Mouse (Mus musculus): ENCODE data around the gene Nutm2. TPM values are rescaled to one million over a fixed set of nuclear protein-coding genes. Genes with fewer than 3 reads are reported as not detected.
A peak's percentile ranks its signal among the peaks of the same experiment; 100 is the strongest.
"Not testable (repeated sequence)": the region's sequence is repeated elsewhere in the genome, so short reads cannot be mapped to it uniquely, and the experiment has no call there.

Gene Nutm2
- not detected in 2 replicates for polyA plus RNA-seq (2015; fragmentation: Nextera tagmentation; extraction: Ambion mirVana)

DNA sequence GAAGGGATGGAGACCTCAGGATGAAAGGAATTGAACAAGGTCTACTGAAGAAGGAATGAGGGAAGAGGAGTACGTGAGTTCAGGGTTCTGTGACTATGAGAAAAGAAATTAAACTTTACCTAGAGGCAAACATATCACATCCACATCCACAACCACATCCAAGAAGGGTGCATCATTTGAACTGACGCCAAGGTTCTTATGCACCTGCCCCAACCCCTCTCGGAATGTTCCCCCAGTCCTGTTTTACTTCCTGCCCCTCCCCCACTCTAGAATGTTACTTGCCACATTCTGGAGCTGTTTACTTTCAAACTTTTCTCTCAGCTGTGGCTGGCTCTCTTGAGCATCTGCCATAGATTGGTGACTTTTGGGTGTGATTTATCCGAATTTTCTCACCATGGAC lies at the start of gene Nutm2:
TSS of gene Nutm2 (plus strand) at position 301 of the 400 bp plus-strand sequence.
- ATAC-seq (ENCODE audit: insufficient read depth, low FRiP score, low read depth) = no peak
- Histone ChIP-seq H3K36me3 (no peaks in the 10 kb centered on the region), H3K9me3 (no peaks in the 10 kb centered on the region), H3K4me1 (no peaks in the 10 kb centered on the region), H3K27ac (no peak within 1 kb of the TSS), H3K27me3 (replicated peaks) (no peaks in the 10 kb centered on the region), H3K9ac (no peak within 1 kb of the TSS), H3K4me3 (replicated peaks) (no peak within 1 kb of the TSS), H3K4me2 (no peak within 1 kb of the TSS)
- 71% methylated on average over 4 of the region's 4 CpGs for WGBS

DNA sequence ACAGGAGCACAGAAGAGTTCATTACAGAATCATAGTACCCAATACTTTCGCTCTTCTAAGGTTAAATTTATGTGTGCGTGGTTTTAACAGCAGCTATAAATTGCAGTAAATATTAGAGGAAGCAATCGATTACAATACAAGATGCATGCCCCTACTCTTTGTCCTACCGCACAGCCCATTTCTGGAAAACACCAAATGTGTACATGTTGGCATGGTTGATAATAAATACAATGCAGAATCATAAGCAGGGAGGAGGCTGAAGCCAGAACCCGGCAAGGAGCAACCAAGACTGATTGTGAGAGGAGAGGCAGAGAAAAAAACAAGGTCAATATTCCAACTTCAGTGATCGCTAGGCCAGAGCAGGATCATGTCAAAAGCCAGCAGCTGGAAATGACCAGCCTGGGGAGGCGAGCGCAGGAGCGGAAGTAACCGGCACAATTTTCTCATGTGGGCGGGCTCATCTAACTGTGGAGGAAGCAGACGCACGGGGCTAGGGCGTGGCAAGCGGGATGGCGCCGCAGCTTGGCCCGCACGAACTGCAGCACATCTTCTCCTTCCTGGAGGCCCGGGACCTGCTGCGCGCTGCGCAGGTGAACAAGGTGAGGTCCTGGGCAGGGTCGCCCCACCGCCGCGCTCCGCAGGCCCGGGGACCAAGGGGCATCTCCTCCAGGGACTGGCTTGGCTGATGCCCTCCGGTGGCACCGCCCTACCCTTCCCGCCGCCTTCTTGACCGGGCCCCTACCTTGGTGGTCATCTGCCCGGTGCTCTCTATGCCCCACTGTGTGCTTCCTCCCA lies 49.5 kb upstream of the Nutm2 start, which contains the start of gene Fbxw17:
TSS of gene Fbxw17 (plus strand) at position 476 of the 795 bp plus-strand sequence.
- 10% methylated on average over 35 of the region's 35 CpGs for WGBS
- H3K4me3 ChIP-seq (replicated peaks) = peak within 1 kb of the TSS; percentile 61
- H3K27ac ChIP-seq = no peak within 1 kb of the TSS
- no peaks in the 10 kb centered on the region for H3K9me3 ChIP-seq
- 0 out of 2 replicates have a peak, but pooled peaks cover 6% of the 10 kb centered on the region for H3K4me1 ChIP-seq
- no peaks in the 10 kb centered on the region for H3K36me3 ChIP-seq
- peak within 1 kb of the TSS; percentile 55 for H3K9ac ChIP-seq
- ATAC-seq (ENCODE audit: insufficient read depth, low FRiP score, low read depth) = peak; percentile 91
- peak within 1 kb of the TSS; percentile 57 for H3K4me2 ChIP-seq
- no peaks in the 10 kb centered on the region for H3K27me3 ChIP-seq (replicated peaks)

DNA sequence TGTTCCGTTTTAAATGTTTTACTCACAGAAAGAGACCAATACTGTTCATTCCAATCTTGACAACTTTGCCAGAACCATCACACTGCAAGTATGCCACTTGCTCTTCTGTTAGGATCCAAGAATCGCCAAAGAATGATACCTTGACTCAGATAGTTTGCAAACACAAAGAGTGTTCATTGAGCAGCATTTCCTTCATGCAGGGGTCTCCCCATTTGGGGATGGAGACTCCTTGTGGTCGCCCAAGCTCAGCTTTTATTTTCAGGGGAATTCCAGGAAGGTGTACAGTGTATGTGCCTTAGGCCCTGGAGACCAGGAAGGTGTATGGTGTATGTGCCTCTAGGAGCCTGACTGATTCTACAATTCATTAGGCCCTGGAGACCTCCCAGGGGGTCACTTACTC lies 48.7 kb upstream of the Nutm2 start:
- 0 out of 2 replicates have a peak, but pooled peaks cover 6% of the 10 kb centered on the region for H3K4me1 ChIP-seq
- no peak overlapping the region for H3K27ac ChIP-seq
- peaks cover 4% of the 10 kb centered on the region; the same call in 1 of the 2 replicates for H3K36me3 ChIP-seq
- 42% methylated on average over 3 of the region's 3 CpGs for WGBS
- peak overlapping the region; percentile 55; the same call in 1 of the 2 replicates for H3K9ac ChIP-seq
- no peaks in the 10 kb centered on the region for H3K9me3 ChIP-seq
- H3K4me2 ChIP-seq = peak overlapping the region; percentile 57
- no peak for ATAC-seq (ENCODE audit: insufficient read depth, low FRiP score, low read depth)
- H3K4me3 ChIP-seq (replicated peaks) = peak overlapping the region; percentile 61
- no peaks in the 10 kb centered on the region for H3K27me3 ChIP-seq (replicated peaks)

DNA sequence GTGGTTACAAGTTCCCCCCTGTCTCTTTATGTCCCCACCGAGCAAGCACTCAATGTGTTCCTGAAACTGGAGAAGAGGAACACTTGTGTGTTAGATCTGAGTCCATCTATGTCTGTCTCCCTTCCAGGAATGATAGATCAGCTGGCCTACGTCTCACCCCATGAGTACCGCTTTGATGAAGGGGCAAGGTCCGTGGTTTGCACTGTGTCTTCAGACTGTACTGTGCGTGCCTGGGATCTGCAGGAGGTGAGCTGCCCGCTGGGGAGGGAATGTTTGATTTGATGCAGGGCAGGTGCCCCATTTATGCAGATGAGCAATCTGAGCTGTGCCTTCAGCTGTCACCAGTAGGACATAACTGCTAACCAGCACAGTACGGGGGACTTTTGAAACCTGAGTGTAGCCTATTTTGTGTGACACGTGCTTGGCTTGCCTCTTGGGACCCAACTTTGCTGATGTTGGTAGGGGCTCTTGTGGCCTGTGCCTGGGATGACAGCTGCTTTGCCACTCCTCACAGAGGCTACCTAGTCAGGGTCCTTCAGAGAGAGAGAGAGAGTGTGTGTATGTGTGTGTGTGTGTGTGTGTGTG lies 43.4 kb upstream of the Nutm2 start:
- no peaks in the 10 kb centered on the region for H3K9me3 ChIP-seq
- no peak overlapping the region for H3K4me2 ChIP-seq
- no peaks in the 10 kb centered on the region for H3K27me3 ChIP-seq (replicated peaks)
- H3K36me3 ChIP-seq = peaks cover 29% of the 10 kb centered on the region
- ATAC-seq (ENCODE audit: insufficient read depth, low FRiP score, low read depth) = no peak
- H3K4me3 ChIP-seq (replicated peaks) = no peak overlapping the region
- WGBS = 90% methylated on average over 8 of the region's 8 CpGs
- H3K9ac ChIP-seq = no peak overlapping the region
- 0 out of 2 replicates have a peak, but pooled peaks cover 2% of the 10 kb centered on the region for H3K4me1 ChIP-seq
- no peak overlapping the region for H3K27ac ChIP-seq

DNA sequence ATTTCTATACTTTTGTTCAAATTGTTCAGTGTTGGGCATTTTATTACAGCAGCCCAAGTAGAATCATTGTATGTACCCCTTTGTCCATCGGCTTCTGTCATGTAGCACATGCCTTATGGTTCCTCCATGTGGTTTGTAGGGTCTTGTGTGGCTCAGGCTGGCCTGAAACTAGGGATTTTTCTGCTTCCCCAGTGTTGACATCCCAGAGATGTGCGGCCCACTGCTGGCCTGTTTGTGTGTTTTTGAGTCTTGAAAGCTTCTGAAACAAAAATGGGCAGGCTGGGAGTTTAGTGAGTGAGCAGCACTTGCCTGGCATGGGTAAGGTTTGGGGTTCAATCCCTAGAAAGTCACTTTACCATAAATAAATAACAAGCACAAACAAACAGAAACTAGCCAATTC lies 42.6 kb upstream of the Nutm2 start:
- 88% methylated on average over 2 of the region's 2 CpGs for WGBS
- no peak for ATAC-seq (ENCODE audit: insufficient read depth, low FRiP score, low read depth)
- Histone ChIP-seq H3K27me3 (replicated peaks) (no peaks in the 10 kb centered on the region), H3K9ac (no peak overlapping the region), H3K4me2 (no peak overlapping the region), H3K36me3 (peaks cover 29% of the 10 kb centered on the region), H3K4me1 (no peaks in the 10 kb centered on the region), H3K4me3 (replicated peaks) (no peak overlapping the region), H3K9me3 (no peaks in the 10 kb centered on the region), H3K27ac (no peak overlapping the region)

DNA sequence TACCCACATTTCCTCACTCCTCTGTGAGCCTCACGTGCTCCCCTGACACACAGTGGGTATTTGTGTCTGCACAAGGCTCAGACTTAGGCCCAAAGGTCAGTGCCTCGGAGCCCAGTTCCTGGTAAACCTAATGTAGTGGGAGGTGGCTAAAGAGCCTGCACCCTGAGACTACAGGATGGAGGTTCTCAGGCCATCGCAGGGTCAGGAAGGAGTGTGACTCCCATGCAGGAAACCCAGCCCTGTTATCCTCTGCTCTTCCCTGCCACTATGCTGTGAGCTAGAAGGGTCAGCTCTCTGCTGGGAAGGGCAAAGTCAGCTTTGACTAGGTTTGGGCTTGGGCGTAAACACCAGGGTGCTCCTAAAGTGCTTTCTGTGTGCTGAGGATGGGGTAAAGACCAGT lies 40.4 kb upstream of the Nutm2 start:
- no peaks in the 10 kb centered on the region for H3K27me3 ChIP-seq (replicated peaks)
- H3K4me3 ChIP-seq (replicated peaks) = no peak overlapping the region
- ATAC-seq (ENCODE audit: insufficient read depth, low FRiP score, low read depth) = no peak
- no peak overlapping the region for H3K27ac ChIP-seq
- H3K4me1 ChIP-seq = no peaks in the 10 kb centered on the region
- no peaks in the 10 kb centered on the region for H3K9me3 ChIP-seq
- peaks cover 29% of the 10 kb centered on the region for H3K36me3 ChIP-seq
- 87% methylated on average over 4 of the region's 4 CpGs for WGBS
- no peak overlapping the region for H3K4me2 ChIP-seq
- H3K9ac ChIP-seq = no peak overlapping the region

DNA sequence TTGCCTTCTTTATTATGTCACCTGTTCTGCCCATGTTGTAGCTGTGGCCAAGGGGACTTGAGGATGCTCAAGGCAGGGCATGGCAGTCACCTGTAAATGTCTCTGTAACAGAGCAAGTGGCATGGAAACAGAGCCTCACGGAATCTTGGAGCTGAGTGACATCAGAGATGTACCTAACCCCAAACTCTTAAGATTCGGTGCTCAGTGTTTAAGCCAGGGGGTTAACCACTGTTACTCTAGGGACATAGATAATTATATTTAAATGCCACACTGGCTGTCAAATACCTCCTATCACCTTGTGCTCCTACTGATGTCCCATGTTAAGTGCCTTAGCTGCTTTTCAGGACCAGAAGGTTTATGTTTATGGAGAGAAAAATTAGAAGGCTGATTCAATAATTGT lies 23.3 kb upstream of the Nutm2 start, which contains the start of gene Gm47429:
TSS of gene Gm47429 (minus strand) at position 101 of the 400 bp plus-strand sequence.
- Histone ChIP-seq H3K27me3 (replicated peaks) (no peaks in the 10 kb centered on the region), H3K4me1 (no peaks in the 10 kb centered on the region), H3K36me3 (no peaks in the 10 kb centered on the region), H3K27ac (no peak within 1 kb of the TSS), H3K9me3 (no peaks in the 10 kb centered on the region), H3K4me2 (no peak within 1 kb of the TSS), H3K9ac (no peak within 1 kb of the TSS), H3K4me3 (replicated peaks) (no peak within 1 kb of the TSS)
- 80% methylated on average over 2 of the region's 2 CpGs for WGBS
- ATAC-seq (ENCODE audit: insufficient read depth, low FRiP score, low read depth) = no peak

DNA sequence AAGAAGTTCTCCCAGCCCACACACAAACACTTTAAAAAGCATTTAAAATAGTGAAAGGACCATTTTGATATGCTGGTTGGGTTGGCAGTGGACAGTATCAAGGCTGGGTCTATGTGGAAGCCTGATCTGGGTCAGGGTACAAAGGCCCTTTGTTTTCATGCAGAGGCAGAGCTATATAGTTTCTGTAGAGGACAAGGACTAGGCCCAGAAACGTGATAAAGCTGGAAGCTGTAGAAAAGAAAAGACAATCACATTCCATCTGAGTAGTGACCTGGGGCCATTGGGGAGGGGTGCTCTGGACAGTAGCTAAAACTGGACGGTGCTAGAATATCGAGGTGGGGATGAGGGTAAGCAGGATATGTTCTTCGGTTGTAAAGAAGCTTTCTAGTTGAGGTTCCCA lies 21.8 kb upstream of the Nutm2 start:
- Histone ChIP-seq H3K4me2 (no peak overlapping the region), H3K4me1 (no peaks in the 10 kb centered on the region), H3K4me3 (replicated peaks) (no peak overlapping the region), H3K27me3 (replicated peaks) (no peaks in the 10 kb centered on the region), H3K27ac (no peak overlapping the region), H3K9me3 (no peaks in the 10 kb centered on the region), H3K9ac (no peak overlapping the region), H3K36me3 (no peaks in the 10 kb centered on the region)
- WGBS = 68% methylated on average over 4 of the region's 4 CpGs
- no peak for ATAC-seq (ENCODE audit: insufficient read depth, low FRiP score, low read depth)

DNA sequence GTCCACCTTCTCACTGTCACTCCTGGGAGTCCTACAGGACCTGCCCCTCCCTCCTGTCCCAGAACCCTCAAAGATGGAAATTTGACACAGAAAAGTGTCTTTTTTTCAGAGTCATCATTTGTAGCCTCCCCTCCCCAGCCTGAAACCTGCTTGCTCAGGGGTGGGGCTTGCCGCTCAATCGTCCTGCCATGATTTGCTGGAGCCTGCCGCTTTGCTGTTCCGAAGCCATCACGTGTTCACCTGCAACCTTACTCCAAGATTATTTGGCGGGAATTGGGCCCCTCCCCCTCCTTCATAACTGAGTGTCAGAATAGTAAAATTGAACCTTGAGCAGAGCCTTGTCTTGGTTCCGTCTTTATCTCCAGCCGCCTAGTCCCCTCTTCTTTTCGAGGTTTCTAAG lies 14.8 kb upstream of the Nutm2 start:
- not testable (repeated sequence) for H3K9ac ChIP-seq; H3K9me3 ChIP-seq; H3K4me1 ChIP-seq; H3K4me2 ChIP-seq; H3K36me3 ChIP-seq; H3K27ac ChIP-seq; ATAC-seq (ENCODE audit: insufficient read depth, low FRiP score, low read depth); H3K4me3 ChIP-seq (replicated peaks); H3K27me3 ChIP-seq (replicated peaks)
- WGBS = 64% methylated on average over 9 of the region's 9 CpGs

DNA sequence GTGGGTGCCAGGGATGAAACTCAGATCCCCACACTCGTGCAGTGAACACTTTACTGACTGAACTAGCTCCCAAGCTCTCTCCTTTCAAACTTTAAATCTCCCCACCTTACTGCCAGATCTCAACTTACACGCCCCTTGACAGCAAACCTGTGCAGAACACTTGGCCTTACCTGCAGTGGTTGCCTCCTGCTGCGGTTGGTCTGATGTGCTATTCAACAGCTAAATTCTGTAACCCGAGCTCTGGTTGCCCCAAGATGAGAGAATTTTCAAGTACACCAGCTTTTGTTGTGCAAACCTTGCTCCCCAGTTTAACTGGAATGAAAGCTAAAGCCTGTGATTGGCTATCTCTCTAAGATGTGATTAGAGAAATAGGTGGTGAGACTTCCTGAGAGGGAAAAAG lies 13.7 kb upstream of the Nutm2 start:
- Histone ChIP-seq H3K36me3 (no peaks in the 10 kb centered on the region), H3K4me2 (no peak overlapping the region), H3K4me1 (no peaks in the 10 kb centered on the region), H3K9me3 (no peaks in the 10 kb centered on the region), H3K9ac (no peak overlapping the region), H3K4me3 (replicated peaks) (no peak overlapping the region), H3K27me3 (replicated peaks) (no peaks in the 10 kb centered on the region), H3K27ac (no peak overlapping the region)
- 28% methylated on average over 4 of the region's 4 CpGs for WGBS
- no peak for ATAC-seq (ENCODE audit: insufficient read depth, low FRiP score, low read depth)

DNA sequence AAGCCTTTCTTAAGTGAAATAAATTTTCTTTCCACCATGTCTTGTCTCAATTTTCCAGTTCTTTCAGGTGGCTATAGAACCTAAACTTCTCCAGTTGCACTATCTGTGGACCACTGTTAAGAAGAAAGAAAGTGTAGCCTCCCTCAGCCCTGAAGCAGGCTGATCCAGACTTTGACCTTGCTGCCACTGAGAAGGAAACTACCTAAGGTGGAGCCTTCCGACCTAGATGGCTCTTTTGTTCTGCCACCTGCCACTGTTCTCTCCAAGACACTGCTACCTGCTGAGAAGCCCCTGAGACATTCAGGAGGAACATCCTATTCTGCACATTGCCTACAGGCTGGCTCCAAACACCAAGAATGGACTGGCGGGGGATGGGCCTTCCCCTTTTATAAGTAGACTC lies 6.7 kb upstream of the Nutm2 start:
- H3K4me1 ChIP-seq; H3K27ac ChIP-seq; H3K4me3 ChIP-seq (replicated peaks); H3K4me2 ChIP-seq; H3K27me3 ChIP-seq (replicated peaks); H3K36me3 ChIP-seq; ATAC-seq (ENCODE audit: insufficient read depth, low FRiP score, low read depth); H3K9me3 ChIP-seq; H3K9ac ChIP-seq: not testable (repeated sequence)
- 64% methylated on average over 2 of the region's 2 CpGs for WGBS

All from stomach, embryonic 15.5 days (tissue).